Mouse (Mus musculus) 3T3-L1 (cell line): ENCODE measurements at regions not wholly inside any gene's neighbourhood (a gene's known extent, or its start where the extent isn't known, plus 50 kb on each side); places are given as distances from the start of the nearest gene placed in this dataset.

Experiments used
- DNase-seq: peaks from one replicate; pipeline ENCODE4 v3.0.0-alpha.2; 2015; ENCODE audit warnings: low read depth, low spot score

DNA sequence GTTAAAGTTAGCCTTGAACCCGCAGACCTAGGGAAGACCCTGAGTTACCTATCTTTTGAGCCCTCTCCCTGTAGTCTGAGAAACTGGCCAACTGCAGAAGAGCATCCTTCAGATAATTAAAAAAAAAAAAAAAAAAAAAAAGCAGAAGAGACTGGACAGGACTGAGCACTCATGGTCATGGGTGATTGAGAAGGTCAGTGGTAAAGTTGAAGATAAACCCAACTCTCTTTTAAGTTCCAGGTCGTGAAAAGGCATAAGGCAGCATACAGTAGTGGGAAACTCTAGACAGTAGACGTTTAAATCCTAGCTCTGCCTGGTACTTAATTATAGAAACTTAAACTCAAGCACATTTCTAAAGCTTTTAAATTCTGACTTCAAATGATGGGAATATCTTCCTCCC lies 84.6 kb upstream of the Rreb1 start:
- DNase-seq, result no peak

DNA sequence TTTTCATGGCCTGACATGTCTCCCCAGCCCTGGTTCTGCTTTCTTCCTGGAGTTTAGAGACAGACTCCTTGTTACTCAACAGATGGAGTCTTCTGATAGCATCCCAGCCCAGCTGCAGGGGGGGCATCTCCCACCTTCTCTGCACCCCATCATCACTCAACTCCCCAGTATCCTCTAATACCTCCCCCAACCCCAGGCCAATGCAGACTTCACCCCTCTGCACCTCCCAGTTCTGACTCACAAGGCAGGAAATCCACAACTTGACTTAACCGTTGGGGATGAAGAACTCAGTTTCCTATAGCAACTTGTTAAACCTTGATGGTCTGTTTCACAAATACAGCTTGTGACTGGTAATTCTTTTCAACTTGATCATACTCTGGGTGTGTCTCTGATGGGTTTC lies 73.7 kb upstream of the Rreb1 start:
- no peak for DNase-seq

DNA sequence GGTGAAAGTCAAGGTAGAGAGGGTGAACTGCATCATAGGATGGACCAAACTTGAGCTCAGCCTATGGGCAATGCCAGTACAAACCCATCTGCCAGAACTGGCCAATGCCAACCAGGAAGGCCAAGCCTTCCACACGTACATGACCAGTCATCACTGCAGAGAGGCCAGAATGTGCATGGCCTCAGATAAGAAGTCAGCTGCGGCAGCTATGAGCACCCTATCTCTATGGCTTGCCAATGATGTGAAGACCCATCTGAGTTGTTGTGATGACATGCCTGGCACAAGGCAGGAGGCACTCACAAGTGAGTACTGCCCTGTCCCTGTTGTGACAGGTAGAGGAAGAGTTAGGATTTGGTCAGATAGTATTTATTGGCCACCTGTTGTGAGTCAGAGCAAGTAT lies 72.7 kb upstream of the Rreb1 start:
- no peak for DNase-seq

DNA sequence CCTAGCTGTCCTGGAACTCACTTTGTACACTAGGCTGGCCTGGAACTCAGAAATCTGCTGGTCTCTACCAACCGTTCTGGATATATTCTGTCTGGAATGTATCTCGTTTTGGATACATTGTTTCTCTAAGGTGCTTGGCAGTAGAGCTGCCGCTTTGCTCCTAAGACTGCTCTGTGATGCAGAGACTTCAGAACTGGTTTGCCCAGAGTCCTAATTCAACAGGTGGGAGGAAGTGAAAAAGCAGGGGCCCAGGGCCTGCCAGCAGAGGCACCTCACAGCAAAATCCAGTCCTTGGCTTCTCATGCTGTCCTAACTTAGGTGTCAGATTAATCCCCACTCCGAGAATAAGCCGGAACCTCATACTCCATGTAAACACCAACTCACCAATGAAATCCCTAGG lies 67.3 kb upstream of the Rreb1 start:
- no peak for DNase-seq

DNA sequence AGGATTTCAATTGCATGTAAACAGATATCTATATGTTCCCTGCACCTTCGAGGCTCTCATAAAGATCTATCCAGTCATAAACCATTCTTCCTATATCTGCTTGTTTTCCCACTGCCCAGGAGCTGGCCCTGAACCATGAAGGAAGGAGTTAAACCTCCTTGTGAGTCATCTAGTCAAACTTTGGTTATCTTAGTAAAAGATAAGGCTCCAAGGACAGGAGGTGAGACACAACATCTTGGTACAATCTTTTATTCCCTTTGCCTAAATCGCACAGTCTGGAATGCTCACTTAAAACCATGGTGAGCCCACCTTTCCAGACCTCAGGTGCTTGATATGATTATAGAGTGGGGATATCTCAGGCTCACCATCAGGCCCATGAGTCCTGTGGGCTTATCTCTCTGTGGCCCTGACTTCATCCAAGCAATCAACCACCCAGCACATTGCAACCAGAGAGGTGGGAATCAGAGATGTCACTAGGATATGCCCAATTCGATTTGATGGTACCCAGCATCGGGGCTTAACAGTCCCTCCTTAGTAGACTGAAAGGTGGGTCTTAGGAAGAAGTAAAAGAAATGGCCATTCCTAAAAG lies 65.2 kb upstream of the Rreb1 start:
- DNase-seq, result no peak

DNA sequence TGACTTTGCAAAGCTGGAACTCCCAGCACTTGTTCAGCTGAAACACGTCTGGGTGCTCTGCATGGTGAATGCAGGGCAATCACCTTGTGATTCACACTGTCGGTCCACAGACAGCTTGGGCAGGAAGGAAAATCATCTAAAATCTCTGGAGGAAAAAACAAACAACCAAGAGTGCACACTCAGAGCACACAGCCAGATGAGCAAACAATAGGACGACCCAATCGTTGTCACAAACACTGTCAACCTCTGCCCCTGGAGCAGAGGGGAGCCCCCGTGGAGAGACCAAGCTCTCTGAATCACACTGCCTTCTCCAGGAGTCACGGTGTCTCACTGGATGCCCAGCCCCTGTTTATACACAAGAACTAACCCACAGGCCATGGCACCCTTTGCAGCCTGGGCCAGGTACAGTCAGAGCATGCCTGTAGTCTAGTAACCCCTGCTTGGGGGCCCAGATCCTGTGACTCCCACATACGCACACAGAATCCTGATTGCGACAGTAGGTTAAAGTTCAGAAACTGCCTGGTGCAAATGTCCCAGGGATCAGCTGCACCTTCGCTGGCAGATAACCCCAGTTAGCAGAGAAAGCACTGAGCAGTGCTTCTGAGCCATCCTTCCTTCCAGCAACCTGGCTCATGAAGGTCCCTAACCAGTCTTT lies 63.0 kb upstream of the Rreb1 start:
- DNase-seq, result no peak

DNA sequence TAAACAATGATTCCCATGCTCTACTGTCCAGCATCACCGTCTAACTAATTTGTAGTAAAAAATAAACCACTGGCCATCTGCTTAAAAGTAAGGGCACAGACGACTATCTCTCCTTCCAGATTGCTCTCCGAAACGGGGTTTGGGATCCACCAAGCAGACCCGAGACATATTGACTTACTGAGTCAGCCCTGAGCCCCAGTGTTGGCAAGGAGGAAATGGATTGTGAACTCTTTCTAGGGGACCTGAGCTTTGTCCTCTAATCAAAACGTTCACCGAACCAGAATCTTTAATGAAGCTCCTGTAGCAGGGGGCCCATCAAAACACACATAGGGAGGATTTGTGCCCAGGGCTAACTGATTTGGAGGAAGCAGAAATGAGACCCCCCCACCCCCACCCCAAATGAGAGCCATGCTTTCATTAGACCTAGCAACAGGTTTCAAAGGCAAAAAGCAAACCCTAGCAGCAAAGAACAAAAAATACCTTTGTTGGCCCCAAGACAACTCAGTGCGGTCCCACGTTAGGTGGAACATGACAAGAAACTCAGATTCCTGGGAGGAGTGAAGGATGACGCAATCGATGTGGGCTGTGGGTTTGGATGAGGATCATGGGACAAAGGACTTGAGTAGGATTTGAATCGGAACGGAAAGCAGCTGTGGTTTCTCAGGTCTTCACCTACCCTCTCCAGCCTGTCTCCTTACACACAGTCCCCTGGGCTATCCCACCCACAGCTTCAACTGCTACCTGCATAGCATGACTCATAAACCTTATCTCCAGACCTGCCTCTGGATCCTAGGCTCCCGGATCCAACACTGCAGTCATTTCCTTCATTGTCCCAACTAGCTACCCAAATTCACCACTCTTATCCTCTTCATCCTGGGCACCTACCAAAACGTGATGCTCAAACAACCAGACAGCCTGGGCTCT lies 62.2 kb upstream of the Rreb1 start:
- DNase-seq, result no peak

DNA sequence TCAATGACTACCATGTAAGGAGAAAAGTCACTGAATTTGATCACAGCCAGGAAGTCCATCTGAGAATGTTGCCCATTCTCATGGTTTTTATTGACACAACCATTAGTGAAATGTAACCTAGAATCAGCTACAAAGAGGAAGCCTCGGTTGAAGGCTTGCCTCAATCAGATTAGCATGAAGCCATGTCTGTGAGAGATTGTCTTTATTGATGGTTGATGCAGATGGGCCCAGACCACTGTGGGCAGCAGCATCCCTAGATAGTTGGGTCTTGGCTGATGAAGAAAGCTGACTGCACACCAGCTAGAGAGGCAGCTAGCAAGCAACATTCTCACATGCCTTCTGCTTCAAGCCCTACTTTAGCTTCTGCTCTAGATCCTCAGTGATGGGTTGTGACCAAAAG lies 60.4 kb upstream of the Rreb1 start:
- no peak for DNase-seq

DNA sequence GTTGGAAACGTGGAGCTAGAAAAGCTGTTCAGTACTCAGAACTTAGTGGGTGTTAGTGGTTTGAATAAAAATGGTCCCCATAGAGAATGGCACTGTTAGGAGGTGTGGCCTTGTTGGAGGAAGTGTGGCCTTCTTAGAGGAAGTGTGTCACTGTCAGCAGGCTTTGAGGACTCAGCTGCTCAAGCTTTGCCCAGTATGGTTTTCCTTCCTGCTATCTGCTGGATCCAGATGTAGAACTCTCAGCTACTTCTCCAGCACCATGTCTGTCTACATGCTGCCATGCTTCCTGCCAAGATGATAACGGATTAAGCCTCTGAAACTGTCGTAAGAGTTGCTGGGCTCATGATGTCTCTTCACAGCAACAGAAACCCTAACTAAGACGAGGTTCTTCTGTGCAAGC lies 59.8 kb upstream of the Rreb1 start:
- DNase-seq, result no peak
